Mouse (Mus musculus): ENCODE measurements around the gene 4930502E18Rik. TPM values are rescaled to one million over a fixed set of nuclear protein-coding genes. Genes with fewer than 3 reads are reported as not detected.
A peak's percentile ranks its signal among the peaks of the same experiment; 100 is the strongest.
"Not testable (repeated sequence)": the region's sequence is repeated elsewhere in the genome, so short reads cannot be mapped to it uniquely, and the experiment has no call there.

4930502E18Rik gene
- 0.10 TPM in 1 of 2 replicates, not detected in the other for polyA plus RNA-seq (2015; fragmentation: Nextera tagmentation; extraction: Ambion mirVana)

- Histone ChIP-seq H3K27me3 (no peaks in the 10 kb centered on the region), H3K4me1 (no peaks in the 10 kb centered on the region), H3K4me3 (no peak within 1 kb of the TSS), H3K27ac (no peak within 1 kb of the TSS), H3K4me2 (no peak within 1 kb of the TSS), H3K36me3 (no peaks in the 10 kb centered on the region), H3K9me3 (no peaks in the 10 kb centered on the region), H3K9ac (no peak within 1 kb of the TSS)
- WGBS, result 78% methylated on average over 11 of the region's 11 CpGs
- ATAC-seq (ENCODE audit: borderline replicate concordance, extremely low read depth, low FRiP score, low TSS enrichment), result no peak
Measured at GRCm38 (mm10) chrX:53724596-53724995, at the start of gene 4930502E18Rik. Gene 4930502E18Rik (plus strand): TSS chrX:53724826.

- not testable (repeated sequence) for H3K4me2 ChIP-seq; H3K27me3 ChIP-seq; H3K36me3 ChIP-seq; H3K27ac ChIP-seq; ATAC-seq (ENCODE audit: borderline replicate concordance, extremely low read depth, low FRiP score, low TSS enrichment); H3K9ac ChIP-seq; H3K4me3 ChIP-seq; H3K9me3 ChIP-seq; H3K4me1 ChIP-seq
- 22% methylated on average over 2 of the region's 2 CpGs for WGBS
Measured at GRCm38 (mm10) chrX:53676943-53677342, 47.7 kb upstream of the 4930502E18Rik start.

- H3K4me1 ChIP-seq; ATAC-seq (ENCODE audit: borderline replicate concordance, extremely low read depth, low FRiP score, low TSS enrichment); H3K27me3 ChIP-seq; H3K4me2 ChIP-seq; H3K36me3 ChIP-seq; H3K27ac ChIP-seq; H3K4me3 ChIP-seq; H3K9ac ChIP-seq; H3K9me3 ChIP-seq: not testable (repeated sequence)
- 44% methylated on average over 3 of the region's 3 CpGs for WGBS
Measured at GRCm38 (mm10) chrX:53682650-53683049, 42.0 kb upstream of the 4930502E18Rik start.

- H3K4me3 ChIP-seq; H3K36me3 ChIP-seq; H3K27me3 ChIP-seq; H3K4me1 ChIP-seq; H3K27ac ChIP-seq; H3K4me2 ChIP-seq; H3K9me3 ChIP-seq; ATAC-seq (ENCODE audit: borderline replicate concordance, extremely low read depth, low FRiP score, low TSS enrichment); H3K9ac ChIP-seq: not testable (repeated sequence)
- WGBS, result 61% methylated on average over 2 of the region's 4 CpGs
Measured at GRCm38 (mm10) chrX:53684676-53685075, 40.0 kb upstream of the 4930502E18Rik start.

- ATAC-seq (ENCODE audit: borderline replicate concordance, extremely low read depth, low FRiP score, low TSS enrichment), result no peak
- WGBS, result 52% methylated on average over 2 of the region's 2 CpGs
Measured at GRCm38 (mm10) chrX:53692065-53692464, 32.6 kb upstream of the 4930502E18Rik start.

GRCm38 (mm10) chrX:53693141-53693540, 31.5 kb upstream of the 4930502E18Rik start:
- Histone ChIP-seq H3K27me3 (no peaks in the 10 kb centered on the region), H3K4me2 (no peak overlapping the region), H3K4me3 (no peak overlapping the region), H3K4me1 (no peaks in the 10 kb centered on the region), H3K9me3 (no peaks in the 10 kb centered on the region), H3K36me3 (no peaks in the 10 kb centered on the region), H3K27ac (no peak overlapping the region), H3K9ac (no peak overlapping the region)
- no peak for ATAC-seq (ENCODE audit: borderline replicate concordance, extremely low read depth, low FRiP score, low TSS enrichment)
- 56% methylated on average over 2 of the region's 2 CpGs for WGBS

More at GRCm38 (mm10) chrX:53692065-53692464, 32.6 kb upstream of the 4930502E18Rik start:
- H3K36me3 ChIP-seq, result no peaks in the 10 kb centered on the region
- H3K4me2 ChIP-seq, result no peak overlapping the region
- H3K9me3 ChIP-seq, result no peaks in the 10 kb centered on the region
- no peaks in the 10 kb centered on the region for H3K4me1 ChIP-seq
- H3K27me3 ChIP-seq, result no peaks in the 10 kb centered on the region
- no peak overlapping the region for H3K9ac ChIP-seq
- H3K4me3 ChIP-seq, result no peak overlapping the region
- H3K27ac ChIP-seq, result no peak overlapping the region

- no peaks in the 10 kb centered on the region for H3K4me1 ChIP-seq
- no peak overlapping the region for H3K4me3 ChIP-seq
- H3K9ac ChIP-seq, result no peak overlapping the region
- H3K4me2 ChIP-seq, result no peak overlapping the region
- WGBS, result 66% methylated on average over 9 of the region's 9 CpGs
- H3K27me3 ChIP-seq, result no peaks in the 10 kb centered on the region
- H3K9me3 ChIP-seq, result no peaks in the 10 kb centered on the region
- no peaks in the 10 kb centered on the region for H3K36me3 ChIP-seq
- ATAC-seq (ENCODE audit: borderline replicate concordance, extremely low read depth, low FRiP score, low TSS enrichment), result no peak
- H3K27ac ChIP-seq, result no peak overlapping the region
Measured at GRCm38 (mm10) chrX:53694008-53694777, 30.4 kb upstream of the 4930502E18Rik start.

GRCm38 (mm10) chrX:53699225-53699624, 25.4 kb upstream of the 4930502E18Rik start:
- no peaks in the 10 kb centered on the region for H3K4me1 ChIP-seq
- no peaks in the 10 kb centered on the region for H3K27me3 ChIP-seq
- WGBS, result 79% methylated on average over 2 of the region's 2 CpGs
- H3K27ac ChIP-seq, result no peak overlapping the region
- H3K9me3 ChIP-seq, result no peaks in the 10 kb centered on the region
- ATAC-seq (ENCODE audit: borderline replicate concordance, extremely low read depth, low FRiP score, low TSS enrichment), result no peak
- no peaks in the 10 kb centered on the region for H3K36me3 ChIP-seq
- no peak overlapping the region for H3K4me3 ChIP-seq
- no peak overlapping the region for H3K9ac ChIP-seq
- no peak overlapping the region for H3K4me2 ChIP-seq

- no peak for ATAC-seq (ENCODE audit: borderline replicate concordance, extremely low read depth, low FRiP score, low TSS enrichment)
- Histone ChIP-seq H3K9ac (no peak overlapping the region), H3K27me3 (no peaks in the 10 kb centered on the region), H3K4me2 (no peak overlapping the region), H3K27ac (no peak overlapping the region), H3K4me3 (no peak overlapping the region), H3K36me3 (no peaks in the 10 kb centered on the region), H3K4me1 (no peaks in the 10 kb centered on the region), H3K9me3 (no peaks in the 10 kb centered on the region)
- 72% methylated on average over 3 of the region's 3 CpGs for WGBS
Measured at GRCm38 (mm10) chrX:53702673-53703072, 22.0 kb upstream of the 4930502E18Rik start.

- 60% methylated on average over 2 of the region's 2 CpGs for WGBS
- no peak for ATAC-seq (ENCODE audit: borderline replicate concordance, extremely low read depth, low FRiP score, low TSS enrichment)
- H3K9ac ChIP-seq, result no peak overlapping the region
Measured at GRCm38 (mm10) chrX:53715942-53716322, 8.7 kb upstream of the 4930502E18Rik start.

GRCm38 (mm10) chrX:53716323-53717182, 8.1 kb upstream of the 4930502E18Rik start:
- Histone ChIP-seq H3K4me3 (peak overlapping the region; percentile 30), H3K9ac (no peak overlapping the region), H3K4me1 (no peaks in the 10 kb centered on the region), H3K27ac (no peak overlapping the region), H3K4me2 (peak overlapping the region; percentile 58), H3K9me3 (no peaks in the 10 kb centered on the region), H3K36me3 (no peaks in the 10 kb centered on the region), H3K27me3 (no peaks in the 10 kb centered on the region)
- ATAC-seq (ENCODE audit: borderline replicate concordance, extremely low read depth, low FRiP score, low TSS enrichment), result peak; percentile 59; the same call in 1 of the 2 replicates
- 18% methylated on average over 47 of the region's 49 CpGs for WGBS

More at GRCm38 (mm10) chrX:53715942-53716322, 8.7 kb upstream of the 4930502E18Rik start:
- Histone ChIP-seq H3K27ac (no peak overlapping the region), H3K4me2 (peak overlapping the region; percentile 58), H3K27me3 (no peaks in the 10 kb centered on the region), H3K36me3 (no peaks in the 10 kb centered on the region), H3K4me3 (peak overlapping the region; percentile 30; the same call in 1 of the 2 replicates), H3K4me1 (no peaks in the 10 kb centered on the region), H3K9me3 (no peaks in the 10 kb centered on the region)

GRCm38 (mm10) chrX:53728967-53729366, 4.3 kb downstream of the 4930502E18Rik start:
- Histone ChIP-seq H3K36me3 (no peaks in the 10 kb centered on the region), H3K4me1 (no peaks in the 10 kb centered on the region), H3K9me3 (no peaks in the 10 kb centered on the region), H3K27ac (no peak overlapping the region), H3K4me2 (no peak overlapping the region), H3K4me3 (no peak overlapping the region), H3K27me3 (no peaks in the 10 kb centered on the region), H3K9ac (no peak overlapping the region)
- ATAC-seq (ENCODE audit: borderline replicate concordance, extremely low read depth, low FRiP score, low TSS enrichment), result no peak
- WGBS, result 79% methylated on average over 2 of the region's 2 CpGs
